Mouse (Mus musculus) kidney, embryonic 15.5 days (tissue): Measurements from ENCODE around the gene Gk5. TPM values are rescaled to one million over a fixed set of nuclear protein-coding genes. Genes with fewer than 3 reads are reported as not detected.
A peak's percentile ranks its signal among the peaks of the same experiment; 100 is the strongest.

Experiments used
- ATAC-seq: fragments of 200-750 bp; cut with Nextera tagmentation; replicated peaks from 2 replicates; pipeline ENCODE4 v1.8.0; 2017; ENCODE audit warnings: moderate TSS enrichment; ENCODE audit not compliant: low FRiP score
- H3K27ac ChIP-seq: fragments of 300-500 bp; sonication (generic); 2 replicates; pipeline ENCODE4 v1.5.1; 2015; ENCODE audit warnings: mild to moderate bottlenecking, inconsistent platforms
- H3K27me3 ChIP-seq: fragments of 300-500 bp; sonication (generic); 2 replicates; pipeline ENCODE4 v1.6.1; 2015; ENCODE audit warnings: inconsistent platforms
- H3K36me3 ChIP-seq: fragments of 300-500 bp; sonication (generic); 2 replicates; pipeline ENCODE4 v1.6.1; 2015; ENCODE audit warnings: inconsistent platforms
- H3K4me1 ChIP-seq: fragments of 300-500 bp; sonication (generic); 2 replicates; pipeline ENCODE4 v1.6.1; 2015; ENCODE audit warnings: inconsistent platforms
- H3K4me2 ChIP-seq: fragments of 300-500 bp; sonication (generic); 2 replicates; pipeline ENCODE4 v1.6.1; 2015; ENCODE audit warnings: moderate library complexity, mild to moderate bottlenecking, inconsistent platforms
- H3K4me3 ChIP-seq: fragments of 300-500 bp; sonication (generic); replicated peaks from 2 replicates; pipeline ENCODE4 v1.5.1; 2015; ENCODE audit warnings: mild to moderate bottlenecking, inconsistent platforms
- H3K9ac ChIP-seq: fragments of 300-500 bp; sonication (generic); 2 replicates; pipeline ENCODE4 v1.6.1; 2015; ENCODE audit warnings: mild to moderate bottlenecking, inconsistent platforms
- H3K9me3 ChIP-seq: fragments of 300-500 bp; sonication (generic); replicated peaks from 2 replicates; pipeline ENCODE4 v1.6.1; 2016; ENCODE audit warnings: inconsistent platforms
- WGBS: fragments of 180-500 bp; shearing (Covaris S2); methylation state at CpG from one replicate; pipeline ENCODE4 v1.1.7; 2015; ENCODE audit warnings: mixed read lengths; 5-methylcytosine and 5-hydroxymethylcytosine counted together
- polyA plus RNA-seq: library from polyadenylated mRNA; unstranded; fragments of >200 nt; fragmentation: Nextera tagmentation; extraction: Ambion mirVana; gene quantifications from 2 replicates; pipeline ENCODE4 v1.2.1, GENCODE M21; 2015

The Gk5 gene
- polyA plus RNA-seq, 1 experiment from 2014 or later = 5.7 TPM

DNA sequence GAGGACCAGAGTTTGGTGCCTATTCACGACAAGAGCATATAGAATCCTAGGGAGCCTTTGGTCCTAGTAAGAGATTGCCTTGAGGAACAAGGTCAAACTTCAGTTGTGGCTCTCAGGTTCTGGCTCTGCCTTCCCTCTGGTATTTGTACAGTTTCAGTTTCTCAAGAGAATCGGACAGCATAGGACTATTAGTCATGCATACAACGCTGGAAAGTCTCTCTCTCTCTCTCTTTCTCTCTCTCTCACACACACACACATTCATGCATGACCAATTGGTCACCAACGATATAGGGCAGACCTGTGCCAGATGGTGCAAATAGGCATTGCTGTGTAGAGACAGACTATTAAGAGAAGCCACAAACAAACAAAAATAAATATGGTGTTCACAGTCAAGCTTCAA lies 946 bp upstream of the Gk5 start:
- H3K9me3 ChIP-seq = no peaks in the 10 kb centered on the region
- peaks cover 3% of the 10 kb centered on the region; the same call in 1 of the 2 replicates for H3K4me1 ChIP-seq
- H3K27ac ChIP-seq = no peak overlapping the region
- H3K36me3 ChIP-seq = no peaks in the 10 kb centered on the region
- H3K4me2 ChIP-seq = peak overlapping the region; percentile 74
- no peak for ATAC-seq
- no peaks in the 10 kb centered on the region for H3K27me3 ChIP-seq
- peak overlapping the region; percentile 65 for H3K4me3 ChIP-seq
- no peak overlapping the region for H3K9ac ChIP-seq
- WGBS = 72% methylated on average over 4 of the region's 4 CpGs

DNA sequence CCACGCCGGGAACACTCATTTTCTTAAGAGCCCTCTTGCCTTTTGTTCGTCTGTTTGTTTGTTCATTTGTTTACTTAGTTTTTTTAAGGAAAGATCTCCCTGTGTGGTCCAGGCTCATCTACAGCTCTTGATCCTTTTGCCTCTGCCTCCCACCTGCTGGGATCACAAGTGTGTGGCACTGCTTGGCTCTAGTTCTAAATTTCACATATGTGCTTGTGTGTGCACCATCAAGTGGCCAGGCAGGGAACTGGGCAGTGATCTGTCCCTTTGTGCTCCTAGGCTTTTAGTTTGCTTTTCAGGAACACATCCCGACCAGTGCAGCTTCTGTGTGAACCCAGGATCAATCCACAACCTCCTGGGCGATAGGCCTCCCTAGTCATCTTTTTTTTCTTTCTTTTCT lies 8.8 kb downstream of the Gk5 start:
- H3K4me3 ChIP-seq = no peak overlapping the region

DNA sequence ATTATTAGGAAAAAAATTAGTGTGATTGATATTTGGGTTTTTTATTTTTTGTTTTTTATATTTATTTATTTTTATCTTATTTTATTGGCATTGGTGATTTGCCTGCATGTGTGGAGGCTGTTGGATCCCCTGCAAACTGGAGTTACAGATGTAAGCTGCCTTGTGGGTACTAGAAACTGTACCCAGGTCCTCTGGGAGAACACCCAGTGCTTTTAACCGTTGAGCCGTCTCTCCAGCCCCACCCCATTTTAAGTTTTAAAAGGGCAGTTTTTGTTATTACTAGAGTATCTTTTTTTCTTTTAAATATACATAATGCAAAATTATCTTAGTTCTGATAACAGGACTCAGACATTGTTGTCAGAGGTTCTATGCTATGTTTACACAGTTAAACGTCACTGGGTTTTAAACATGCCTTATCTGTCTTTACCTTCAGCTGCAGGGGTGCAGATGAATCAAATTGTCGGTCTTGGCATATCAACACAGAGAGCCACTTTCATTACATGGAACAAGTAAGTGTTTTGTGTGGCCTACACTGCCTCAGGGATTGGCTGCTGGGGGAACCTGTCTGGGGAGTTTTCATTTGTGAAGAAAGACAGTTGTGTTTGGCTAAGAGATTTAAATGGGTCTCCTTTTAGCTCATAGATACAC lies 13.9 kb downstream of the Gk5 start:
- Histone ChIP-seq H3K27ac (no peak overlapping the region), H3K4me1 (no peaks in the 10 kb centered on the region), H3K27me3 (no peaks in the 10 kb centered on the region), H3K9me3 (no peaks in the 10 kb centered on the region), H3K4me2 (no peak overlapping the region), H3K9ac (no peak overlapping the region), H3K36me3 (no peaks in the 10 kb centered on the region), H3K4me3 (no peak overlapping the region)
- no peak for ATAC-seq
- WGBS = 68% methylated on average over 4 of the region's 4 CpGs

More for the DNA sequence above, 8.8 kb downstream of the Gk5 start:
- Histone ChIP-seq H3K4me1 (no peaks in the 10 kb centered on the region), H3K27ac (no peak overlapping the region), H3K9ac (no peak overlapping the region), H3K27me3 (no peaks in the 10 kb centered on the region), H3K36me3 (no peaks in the 10 kb centered on the region), H3K4me2 (no peak overlapping the region), H3K9me3 (no peaks in the 10 kb centered on the region)
- 60% methylated on average over 5 of the region's 5 CpGs for WGBS
- ATAC-seq = no peak

DNA sequence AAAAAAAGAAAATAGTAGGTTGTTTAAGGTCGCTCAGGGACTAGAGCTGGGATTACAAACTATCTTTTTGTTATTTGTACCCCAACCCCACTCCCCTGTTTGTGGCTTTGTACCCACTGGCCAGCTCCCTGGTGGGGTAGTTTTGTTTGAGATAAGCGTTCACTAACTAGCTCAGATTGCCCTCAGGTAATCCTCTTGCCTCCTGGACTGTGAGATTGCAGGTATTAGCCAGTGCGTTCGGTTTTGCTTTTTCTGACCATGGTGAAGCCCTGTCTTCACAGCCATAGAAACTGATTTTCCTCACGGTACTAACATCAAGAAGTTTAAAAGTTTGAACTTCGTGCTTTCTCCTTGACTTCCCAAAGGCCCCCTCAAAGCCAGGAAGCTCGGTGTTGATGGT lies 15.3 kb downstream of the Gk5 start:
- 0 out of 2 replicates have a peak, but pooled peaks cover 3% of the 10 kb centered on the region for H3K36me3 ChIP-seq
- H3K9me3 ChIP-seq = no peaks in the 10 kb centered on the region
- ATAC-seq = no peak
- WGBS = 85% methylated on average over 7 of the region's 7 CpGs
- no peak overlapping the region for H3K4me2 ChIP-seq
- no peak overlapping the region for H3K4me3 ChIP-seq
- H3K4me1 ChIP-seq = no peaks in the 10 kb centered on the region
- H3K27me3 ChIP-seq = no peaks in the 10 kb centered on the region
- no peak overlapping the region for H3K9ac ChIP-seq
- H3K27ac ChIP-seq = no peak overlapping the region

DNA sequence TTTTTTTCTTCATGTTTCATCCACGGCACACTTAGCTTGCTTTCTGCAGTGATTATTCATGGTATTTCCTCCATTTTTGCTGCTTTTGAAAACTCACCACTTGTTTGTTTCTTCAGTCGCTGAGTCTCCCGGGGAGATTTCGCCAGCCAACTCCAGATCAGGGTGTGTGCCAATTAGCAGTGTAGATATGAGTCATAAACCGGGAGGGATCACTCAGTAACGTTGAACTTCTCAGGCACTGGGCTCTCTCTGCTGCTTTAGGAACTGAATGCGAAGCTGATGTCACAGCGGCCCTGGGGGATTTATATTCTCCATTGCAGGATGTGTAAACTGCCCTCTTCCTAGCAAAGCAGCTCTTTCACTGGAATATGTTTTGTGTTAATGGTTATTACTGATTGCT lies 15.8 kb downstream of the Gk5 start:
- no peak overlapping the region for H3K4me3 ChIP-seq
- no peak overlapping the region for H3K4me2 ChIP-seq
- H3K4me1 ChIP-seq = no peaks in the 10 kb centered on the region
- no peak overlapping the region for H3K9ac ChIP-seq
- H3K27ac ChIP-seq = no peak overlapping the region
- H3K27me3 ChIP-seq = no peaks in the 10 kb centered on the region
- no peaks in the 10 kb centered on the region for H3K9me3 ChIP-seq
- ATAC-seq = no peak
- WGBS = 58% methylated on average over 8 of the region's 8 CpGs
- 0 out of 2 replicates have a peak, but pooled peaks cover 3% of the 10 kb centered on the region for H3K36me3 ChIP-seq

DNA sequence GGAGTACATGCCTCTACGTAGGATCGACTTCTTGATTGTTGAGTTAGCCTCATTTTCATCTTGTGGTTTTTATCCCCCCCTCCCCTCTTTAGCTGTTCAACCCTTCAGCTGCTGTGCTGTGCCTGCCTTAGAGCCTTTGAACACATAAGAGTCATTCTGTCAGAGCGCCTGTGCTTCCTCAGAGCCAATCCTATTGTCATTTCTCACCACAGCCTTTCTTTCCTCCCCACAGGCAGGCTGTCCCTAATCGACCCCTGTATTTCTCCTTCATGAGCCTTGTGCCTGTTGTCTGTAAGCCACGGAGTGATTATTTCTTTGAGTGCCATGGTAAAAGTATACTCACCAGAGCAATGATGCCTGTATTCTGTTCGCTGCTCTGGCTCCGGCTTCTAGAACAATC lies 16.3 kb downstream of the Gk5 start:
- no peaks in the 10 kb centered on the region for H3K9me3 ChIP-seq
- 79% methylated on average over 7 of the region's 7 CpGs for WGBS
- no peak overlapping the region for H3K4me3 ChIP-seq
- no peak for ATAC-seq
- H3K36me3 ChIP-seq = 0 out of 2 replicates have a peak, but pooled peaks cover 3% of the 10 kb centered on the region
- no peak overlapping the region for H3K9ac ChIP-seq
- H3K27me3 ChIP-seq = no peaks in the 10 kb centered on the region
- no peak overlapping the region for H3K4me2 ChIP-seq
- H3K4me1 ChIP-seq = no peaks in the 10 kb centered on the region
- no peak overlapping the region for H3K27ac ChIP-seq

DNA sequence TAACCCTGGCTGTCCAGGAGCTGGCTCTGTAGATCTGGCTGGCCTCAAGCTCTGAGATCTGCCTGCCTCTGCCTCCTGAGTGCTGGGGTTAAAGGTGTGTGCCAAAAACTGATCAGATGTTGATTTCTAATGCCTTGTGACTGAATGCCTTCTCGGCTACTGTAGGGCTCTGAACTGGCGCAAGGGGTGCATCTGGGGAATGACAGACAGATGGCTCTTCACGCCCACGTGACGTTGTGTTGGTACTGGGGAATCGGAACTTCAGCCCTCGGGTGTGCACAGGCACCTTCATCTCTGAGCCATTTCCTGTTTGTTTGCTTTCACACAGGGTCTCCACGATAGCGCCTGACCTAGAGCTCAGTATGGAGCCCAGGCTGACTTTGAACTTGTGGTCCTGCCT lies 19.8 kb downstream of the Gk5 start:
- Histone ChIP-seq H3K9ac (no peak overlapping the region), H3K4me2 (no peak overlapping the region), H3K4me1 (peaks cover 4% of the 10 kb centered on the region; the same call in 1 of the 2 replicates), H3K27ac (no peak overlapping the region), H3K4me3 (no peak overlapping the region), H3K27me3 (no peaks in the 10 kb centered on the region), H3K36me3 (0 out of 2 replicates have a peak, but pooled peaks cover 3% of the 10 kb centered on the region), H3K9me3 (no peaks in the 10 kb centered on the region)
- 88% methylated on average over 9 of the region's 9 CpGs for WGBS
- no peak for ATAC-seq

DNA sequence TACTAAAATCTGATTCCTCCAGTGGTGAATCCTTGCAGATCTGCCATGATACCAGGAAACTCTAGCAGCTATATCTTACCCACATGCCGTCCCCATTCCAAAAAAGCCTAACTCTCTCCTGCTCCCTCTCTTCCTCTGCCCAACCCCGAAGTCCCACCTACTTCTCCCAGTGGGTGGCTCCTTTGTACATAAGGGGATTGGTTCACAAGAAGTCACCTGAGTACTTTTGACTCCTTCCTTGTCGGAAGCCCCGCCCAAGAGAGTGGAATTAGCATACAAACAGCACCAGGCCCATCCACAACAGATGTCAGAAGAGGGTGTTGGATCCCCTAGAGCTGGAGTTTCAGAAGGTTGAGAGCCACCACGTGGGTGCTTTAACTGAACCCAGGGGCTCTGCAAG lies 20.7 kb downstream of the Gk5 start:
- H3K4me1 ChIP-seq = peaks cover 4% of the 10 kb centered on the region; the same call in 1 of the 2 replicates
- no peak for ATAC-seq
- H3K27me3 ChIP-seq = no peaks in the 10 kb centered on the region
- no peak overlapping the region for H3K9ac ChIP-seq
- no peak overlapping the region for H3K27ac ChIP-seq
- H3K9me3 ChIP-seq = no peaks in the 10 kb centered on the region
- H3K36me3 ChIP-seq = 0 out of 2 replicates have a peak, but pooled peaks cover 3% of the 10 kb centered on the region
- H3K4me3 ChIP-seq = no peak overlapping the region
- H3K4me2 ChIP-seq = no peak overlapping the region
- 42% methylated on average over 5 of the region's 5 CpGs for WGBS

DNA sequence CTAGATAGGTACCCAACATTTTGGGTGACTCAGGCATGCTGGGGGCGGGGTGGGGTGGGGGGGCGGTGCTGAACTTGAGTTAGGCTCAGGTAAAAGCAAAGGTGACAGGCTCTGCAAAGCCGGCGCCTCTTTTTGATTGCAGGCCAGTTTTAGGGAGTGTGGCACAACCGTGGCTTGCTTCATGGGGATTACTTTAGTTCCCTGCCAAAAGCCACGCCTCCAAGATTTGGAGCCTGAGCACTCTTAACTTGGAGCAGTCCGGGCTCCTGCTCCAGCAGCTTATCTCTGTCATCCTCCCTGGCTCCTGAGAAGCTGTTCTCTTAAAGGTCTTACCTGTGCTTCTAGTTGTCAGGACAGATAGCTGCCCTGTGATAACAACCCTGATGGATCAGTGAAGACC lies 21.8 kb downstream of the Gk5 start:
- 76% methylated on average over 7 of the region's 7 CpGs for WGBS

DNA sequence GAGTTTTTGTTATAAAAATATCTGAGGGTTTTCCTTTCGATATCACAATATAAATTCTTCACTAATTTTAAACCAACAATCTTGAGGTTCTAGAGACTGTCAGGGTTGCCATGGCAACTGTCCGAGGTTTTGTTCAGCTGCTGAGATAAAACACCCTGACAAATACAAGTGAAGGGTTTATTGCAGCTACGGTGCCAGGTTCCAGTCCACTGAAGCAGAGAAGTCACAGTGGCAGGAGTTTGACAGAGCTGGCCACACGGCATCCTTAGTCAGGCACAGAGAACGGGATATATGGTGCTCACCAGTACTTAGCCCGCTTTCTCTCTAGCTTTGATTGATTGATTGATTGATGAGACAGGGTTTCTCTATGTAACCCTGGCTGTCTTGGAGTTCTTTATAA lies 23.3 kb downstream of the Gk5 start:
- ATAC-seq = peak; percentile 77
- no peak overlapping the region for H3K27ac ChIP-seq
- H3K4me2 ChIP-seq = no peak overlapping the region
- no peaks in the 10 kb centered on the region for H3K27me3 ChIP-seq
- H3K36me3 ChIP-seq = peaks cover 20% of the 10 kb centered on the region
- H3K9me3 ChIP-seq = no peaks in the 10 kb centered on the region
- H3K4me3 ChIP-seq = no peak overlapping the region
- WGBS = 41% methylated on average over 6 of the region's 6 CpGs
- peaks cover 4% of the 10 kb centered on the region; the same call in 1 of the 2 replicates for H3K4me1 ChIP-seq
- no peak overlapping the region for H3K9ac ChIP-seq

More for the DNA sequence above, 21.8 kb downstream of the Gk5 start:
- H3K9me3 ChIP-seq = no peaks in the 10 kb centered on the region
- H3K4me3 ChIP-seq = no peak overlapping the region
- H3K4me1 ChIP-seq = peaks cover 4% of the 10 kb centered on the region; the same call in 1 of the 2 replicates
- no peak overlapping the region for H3K9ac ChIP-seq
- H3K27me3 ChIP-seq = no peaks in the 10 kb centered on the region
- 0 out of 2 replicates have a peak, but pooled peaks cover 6% of the 10 kb centered on the region for H3K36me3 ChIP-seq
- H3K27ac ChIP-seq = no peak overlapping the region
- H3K4me2 ChIP-seq = no peak overlapping the region
- no peak for ATAC-seq

DNA sequence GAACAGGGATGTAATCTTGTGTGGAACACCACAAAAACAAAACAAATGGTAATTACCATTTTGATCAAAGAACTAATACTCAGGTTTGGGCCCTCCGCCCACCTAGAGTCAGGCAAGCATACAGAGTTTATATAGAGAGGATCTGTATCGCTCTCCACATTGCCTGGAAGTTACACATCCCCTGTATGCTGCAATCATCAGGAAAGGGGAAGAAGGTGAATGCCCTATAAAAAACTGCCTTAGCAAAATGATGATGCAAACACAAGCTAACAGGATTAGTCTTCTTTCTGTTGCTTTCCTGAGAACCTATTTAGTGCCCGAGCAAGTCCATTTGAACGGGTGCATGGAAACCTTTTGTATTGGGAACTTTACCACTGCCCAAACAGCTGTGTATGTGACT lies 24.5 kb downstream of the Gk5 start:
- H3K36me3 ChIP-seq = peaks cover 26% of the 10 kb centered on the region
- no peak overlapping the region for H3K4me3 ChIP-seq
- peaks cover 4% of the 10 kb centered on the region; the same call in 1 of the 2 replicates for H3K4me1 ChIP-seq
- no peak overlapping the region for H3K9ac ChIP-seq
- no peaks in the 10 kb centered on the region for H3K27me3 ChIP-seq
- no peak overlapping the region for H3K27ac ChIP-seq
- no peak overlapping the region for H3K4me2 ChIP-seq
- 88% methylated on average over 4 of the region's 4 CpGs for WGBS
- no peaks in the 10 kb centered on the region for H3K9me3 ChIP-seq
- no peak for ATAC-seq

DNA sequence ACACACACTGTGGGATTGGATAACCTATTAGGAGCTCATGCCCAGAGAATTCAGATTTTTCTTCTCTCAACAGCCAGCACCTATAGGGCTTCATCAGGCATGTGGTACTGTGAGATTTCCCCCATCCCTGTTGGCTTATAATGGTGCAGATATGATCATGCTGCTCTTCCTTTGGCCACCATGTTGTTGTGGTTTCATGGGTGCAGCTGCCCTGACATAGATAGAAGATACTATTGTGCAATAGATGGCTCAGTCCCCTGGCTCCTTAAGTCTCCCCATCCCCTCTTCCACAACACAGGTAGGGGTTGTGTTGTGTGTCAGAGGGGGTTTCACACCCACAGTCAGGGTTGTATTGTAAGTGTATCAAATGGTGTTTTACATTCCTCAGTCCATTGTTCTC lies 25.7 kb downstream of the Gk5 start:
- Histone ChIP-seq H3K9ac (no peak overlapping the region), H3K4me2 (no peak overlapping the region), H3K9me3 (no peaks in the 10 kb centered on the region), H3K27me3 (no peaks in the 10 kb centered on the region), H3K4me1 (peaks cover 4% of the 10 kb centered on the region; the same call in 1 of the 2 replicates), H3K36me3 (peaks cover 23% of the 10 kb centered on the region), H3K27ac (no peak overlapping the region), H3K4me3 (no peak overlapping the region)
- no peak for ATAC-seq

DNA sequence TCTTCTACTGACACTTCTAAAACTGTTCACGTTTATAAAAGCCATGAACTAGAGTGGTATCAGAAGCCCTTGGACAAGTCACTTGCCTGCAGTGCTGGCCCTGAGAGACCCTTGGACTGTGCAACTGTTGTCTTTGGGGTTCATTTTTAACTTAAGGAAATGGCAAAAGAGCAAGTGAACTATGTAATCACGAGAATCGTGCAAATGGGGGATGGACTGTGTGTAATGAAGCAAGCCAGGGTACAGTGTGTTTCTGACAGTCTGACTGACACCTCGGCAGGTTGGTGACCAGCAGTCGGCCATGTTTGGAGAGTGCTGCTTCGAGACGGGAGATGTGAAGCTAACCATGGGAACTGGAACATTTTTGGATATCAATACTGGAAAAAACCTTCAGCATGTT lies 33.6 kb downstream of the Gk5 start:
- H3K9me3 ChIP-seq = no peaks in the 10 kb centered on the region
- H3K4me2 ChIP-seq = no peak overlapping the region
- no peak overlapping the region for H3K4me3 ChIP-seq
- H3K36me3 ChIP-seq = peaks cover 29% of the 10 kb centered on the region
- WGBS = 91% methylated on average over 7 of the region's 7 CpGs
- no peaks in the 10 kb centered on the region for H3K4me1 ChIP-seq
- no peak for ATAC-seq
- H3K27me3 ChIP-seq = no peaks in the 10 kb centered on the region
- H3K27ac ChIP-seq = no peak overlapping the region
- H3K9ac ChIP-seq = no peak overlapping the region
